Mouse (Mus musculus): ENCODE results near the gene Zfp867. TPM values are rescaled to one million over a fixed set of nuclear protein-coding genes. Genes with fewer than 3 reads are reported as not detected.

The Zfp867 gene
- 3.0 TPM for total RNA-seq (2023)

DNA sequence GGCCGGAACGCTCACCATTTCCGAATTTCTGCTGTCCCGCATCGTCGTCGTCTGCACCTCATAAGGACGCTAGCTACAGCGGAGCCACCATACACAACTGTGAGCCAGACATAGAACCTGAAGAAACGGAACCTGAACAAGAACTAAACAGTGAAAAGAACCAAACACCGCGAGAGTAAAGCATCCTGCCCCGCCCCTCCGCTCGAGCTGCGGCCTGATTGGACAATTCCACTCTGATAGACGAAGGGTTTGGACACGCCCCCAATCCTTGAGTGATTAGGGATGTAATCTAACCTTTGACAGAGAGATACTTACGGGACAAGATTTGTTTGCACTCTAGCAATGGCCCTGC lies at the start of gene Zfp867:
Gene Zfp867 (minus strand): TSS at position 149 of the 352 bp plus-strand sequence.

GRCm38 (mm10) chr11:59451086-59451485 lies 21.2 kb downstream of the Zfp867 start, which contains the start of gene Snap47:
TSS of gene Snap47 (minus strand) at chr11:59451186.

GRCm38 (mm10) chr11:59449741-59450229 lies 22.5 kb downstream of the Zfp867 start, which contains the start of gene Jmjd4:
TSS of gene Jmjd4 (plus strand) at chr11:59450045.

Other genes with a start within 250 kb of the Zfp867 start
- gene Arf1, start 244.2 kb downstream of the Zfp867 start, total RNA-seq (2023), result 228 TPM
- gene Wnt3a, start 181.7 kb downstream of the Zfp867 start, total RNA-seq (2023), result not detected
- gene Wnt9a, start 165.5 kb downstream of the Zfp867 start, total RNA-seq (2023), result not detected
- not detected for gene Prss38, start 96.8 kb downstream of the Zfp867 start, total RNA-seq (2023)
- gene Jmjd4, start 22.4 kb downstream of the Zfp867 start, total RNA-seq (2023), result 9.6 TPM
- gene Snap47, start 21.3 kb downstream of the Zfp867 start, total RNA-seq (2023), result 19.1 TPM
- 22.6 TPM for gene Zkscan17, start 54.3 kb upstream of the Zfp867 start, total RNA-seq (2023)
- gene Nlrp3, start 69.1 kb upstream of the Zfp867 start, total RNA-seq (2023), result 3.3 TPM
- not detected for gene Olfr222, start 103.8 kb upstream of the Zfp867 start, total RNA-seq (2023)
- gene Olfr223, start 120.8 kb upstream of the Zfp867 start, total RNA-seq (2023), result not detected
- 81.0 TPM for gene Mprip, start 188.8 kb upstream of the Zfp867 start, total RNA-seq (2023)